Mouse (Mus musculus) bone marrow macrophage, adult 2 months (primary cell): ENCODE results near the gene Bach2. TPM values are rescaled to one million over a fixed set of nuclear protein-coding genes. Genes with fewer than 3 reads are reported as not detected.

Experiments
- H3K27ac ChIP-seq: 2 replicates; pipeline ENCODE4 v1.5.1; 2012; ENCODE audit warnings: low read depth, low read length; ENCODE audit not compliant: insufficient read depth
- H3K4me1 ChIP-seq: 2 replicates; pipeline ENCODE4 v1.6.1; 2012; ENCODE audit warnings: low read length; ENCODE audit not compliant: control insufficient read depth, insufficient read depth
- H3K4me3 ChIP-seq: 2 replicates; pipeline ENCODE4 v1.5.1; 2012; ENCODE audit warnings: mild to moderate bottlenecking, low read length, moderate library complexity; ENCODE audit not compliant: insufficient read depth
- CTCF ChIP-seq: IDR thresholded peaks from 2 replicates; pipeline ENCODE4 v1.5.1; 2012; ENCODE audit warnings: low read depth, mild to moderate bottlenecking, low read length, moderate library complexity
- POLR2A ChIP-seq: IDR thresholded peaks from 2 replicates; pipeline ENCODE4 v1.6.1; 2012; ENCODE audit warnings: mild to moderate bottlenecking, low read depth, low read length, borderline replicate concordance
- polyA plus RNA-seq: library from polyadenylated mRNA; stranded (reverse); fragments of >200 nt; gene quantifications from 2 replicates; pipeline ENCODE4 v1.2.4, GENCODE M21; 2012; ENCODE audit not compliant: missing spikeins, insufficient read depth, insufficient read length

Bach2 gene
- polyA plus RNA-seq, 1 experiment = 1.4 TPM

GRCm38 (mm10) chr4:32506306-32506808 lies 267.8 kb downstream of the Bach2 start:
- TF ChIP-seq CTCF (no peak), POLR2A (no peak)
- H3K4me1 ChIP-seq = 0 out of 2 replicates have a peak, but pooled peaks cover 2% of the 10 kb centered on the region
- no peak overlapping the region for H3K4me3 ChIP-seq
- no peak overlapping the region for H3K27ac ChIP-seq

GRCm38 (mm10) chr4:32507041-32507440 lies 268.4 kb downstream of the Bach2 start:
- TF ChIP-seq POLR2A (no peak), CTCF (no peak)
- Histone ChIP-seq H3K4me3 (no peak overlapping the region), H3K4me1 (0 out of 2 replicates have a peak, but pooled peaks cover 2% of the 10 kb centered on the region), H3K27ac (no peak overlapping the region)

DNA sequence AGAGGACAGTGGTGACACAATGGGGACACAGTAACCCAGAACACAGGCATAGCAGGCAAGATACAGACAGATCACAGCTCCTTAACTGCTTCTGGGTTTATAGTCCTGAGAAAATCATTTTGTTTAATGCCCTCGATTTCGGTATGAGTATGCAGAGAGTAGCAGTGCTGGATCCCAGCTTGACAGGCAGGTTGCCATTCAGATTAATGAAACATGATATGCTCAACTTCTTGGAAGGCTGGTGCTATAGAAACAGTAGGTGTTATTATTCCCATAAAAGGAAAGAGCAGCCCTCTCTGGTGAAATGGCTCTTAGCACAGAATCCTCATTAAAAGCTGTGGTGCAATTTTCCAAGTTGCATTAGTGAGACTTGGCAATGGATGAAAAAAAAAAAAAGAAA lies 270.0 kb downstream of the Bach2 start:
- Histone ChIP-seq H3K4me3 (no peak overlapping the region), H3K4me1 (0 out of 2 replicates have a peak, but pooled peaks cover 2% of the 10 kb centered on the region), H3K27ac (no peak overlapping the region)
- TF ChIP-seq POLR2A (no peak), CTCF (no peak)

DNA sequence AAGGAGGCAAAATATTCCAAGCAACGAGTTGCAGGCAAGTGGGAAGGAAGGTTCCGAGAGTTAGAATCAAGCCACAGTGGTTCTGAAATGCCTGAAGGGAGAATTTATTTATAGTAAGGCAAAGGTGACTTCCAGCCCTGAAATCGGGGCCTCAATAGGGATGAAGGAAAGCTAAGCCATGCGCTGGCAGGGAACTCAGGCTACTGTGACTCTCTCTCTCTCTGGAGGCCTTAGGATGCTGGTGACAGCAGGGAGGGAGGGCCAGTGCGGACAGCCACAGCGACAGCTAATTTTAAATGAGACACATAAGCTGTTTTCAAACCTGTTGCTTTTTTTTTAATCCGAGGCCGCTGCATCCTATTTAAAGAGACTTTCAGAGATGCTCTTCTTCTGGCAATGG lies 270.4 kb downstream of the Bach2 start:
- TF ChIP-seq POLR2A = no peak
- TF ChIP-seq CTCF = no peak
- Histone ChIP-seq H3K4me1 (0 out of 2 replicates have a peak, but pooled peaks cover 2% of the 10 kb centered on the region), H3K27ac (no peak overlapping the region), H3K4me3 (no peak overlapping the region)

DNA sequence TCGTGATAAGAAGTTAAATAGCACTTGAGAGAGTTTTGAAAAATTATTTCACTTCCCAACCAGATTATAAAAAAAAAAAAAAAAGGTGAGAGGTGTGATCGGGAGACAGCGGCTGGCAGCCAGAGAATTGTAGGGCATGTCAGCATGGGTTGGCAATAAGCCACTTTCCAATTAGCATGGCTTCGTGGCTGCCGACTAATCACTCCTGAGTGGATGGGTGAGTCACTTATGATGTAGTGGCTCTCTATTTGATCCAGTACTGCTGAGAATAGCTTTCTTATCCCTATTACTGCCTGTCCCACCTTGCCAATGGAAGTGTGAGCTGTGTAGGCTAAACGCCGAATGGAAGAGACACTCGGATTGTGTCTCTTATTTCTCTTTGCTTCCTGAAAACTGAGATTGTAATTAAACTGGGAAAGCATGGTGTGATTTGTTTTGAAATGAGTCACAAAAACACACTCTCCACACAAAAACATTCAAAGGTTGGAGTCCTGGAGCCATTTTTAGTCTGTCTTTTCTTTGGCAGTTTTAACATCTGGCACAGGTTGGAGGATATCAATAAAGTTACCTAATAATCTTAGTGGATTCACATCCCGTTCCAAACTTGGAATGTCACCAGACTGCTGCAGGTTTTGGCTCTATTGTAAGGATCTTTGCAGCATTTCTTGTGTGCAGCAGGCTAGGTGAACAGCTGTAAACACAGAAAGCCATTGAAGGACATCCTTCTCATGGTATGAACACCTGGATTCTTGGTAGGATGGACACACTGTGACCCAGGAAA lies 271.4 kb downstream of the Bach2 start:
- Histone ChIP-seq H3K4me1 (0 out of 2 replicates have a peak, but pooled peaks cover 2% of the 10 kb centered on the region), H3K4me3 (no peak overlapping the region), H3K27ac (no peak overlapping the region)
- no peak for TF ChIP-seq POLR2A
- no peak for TF ChIP-seq CTCF

DNA sequence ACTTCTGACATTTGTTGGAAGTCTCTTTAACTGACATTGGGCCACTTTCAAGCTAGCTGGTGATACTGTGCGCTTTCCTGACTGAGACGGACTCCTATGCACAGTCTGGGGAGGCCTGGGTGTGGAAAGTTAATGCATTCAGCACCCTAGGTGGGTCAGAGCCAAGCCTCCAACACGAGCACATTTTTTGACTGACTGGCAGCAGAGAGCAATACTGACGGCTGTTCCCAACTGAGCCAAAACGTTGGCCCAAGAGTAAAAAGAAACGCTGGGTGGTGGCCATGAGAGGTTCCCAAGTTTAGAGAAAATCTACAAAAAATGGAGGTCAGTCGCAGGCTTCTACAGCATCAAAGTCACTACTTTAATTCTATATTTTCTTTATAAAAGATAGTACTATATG lies 272.3 kb downstream of the Bach2 start:
- Histone ChIP-seq H3K4me1 (0 out of 2 replicates have a peak, but pooled peaks cover 2% of the 10 kb centered on the region), H3K27ac (no peak overlapping the region), H3K4me3 (no peak overlapping the region)
- TF ChIP-seq CTCF (no peak), POLR2A (no peak)

- Histone ChIP-seq H3K27ac (no peak overlapping the region), H3K4me3 (no peak overlapping the region), H3K4me1 (peaks cover 3% of the 10 kb centered on the region; the same call in 1 of the 2 replicates)
- no peak for TF ChIP-seq CTCF
Observed at GRCm38 (mm10) chr4:32516126-32516525, 277.5 kb downstream of the Bach2 start.

- peaks cover 3% of the 10 kb centered on the region; the same call in 1 of the 2 replicates for H3K4me1 ChIP-seq
- no peak overlapping the region for H3K27ac ChIP-seq
- TF ChIP-seq CTCF (no peak), POLR2A (no peak)
- no peak overlapping the region for H3K4me3 ChIP-seq
Observed at GRCm38 (mm10) chr4:32518842-32519578, 280.4 kb downstream of the Bach2 start.

GRCm38 (mm10) chr4:32520628-32521360 lies 282.2 kb downstream of the Bach2 start:
- Histone ChIP-seq H3K4me3 (no peak overlapping the region), H3K27ac (no peak overlapping the region), H3K4me1 (peaks cover 3% of the 10 kb centered on the region; the same call in 1 of the 2 replicates)
- TF ChIP-seq POLR2A = no peak
- no peak for TF ChIP-seq CTCF

DNA sequence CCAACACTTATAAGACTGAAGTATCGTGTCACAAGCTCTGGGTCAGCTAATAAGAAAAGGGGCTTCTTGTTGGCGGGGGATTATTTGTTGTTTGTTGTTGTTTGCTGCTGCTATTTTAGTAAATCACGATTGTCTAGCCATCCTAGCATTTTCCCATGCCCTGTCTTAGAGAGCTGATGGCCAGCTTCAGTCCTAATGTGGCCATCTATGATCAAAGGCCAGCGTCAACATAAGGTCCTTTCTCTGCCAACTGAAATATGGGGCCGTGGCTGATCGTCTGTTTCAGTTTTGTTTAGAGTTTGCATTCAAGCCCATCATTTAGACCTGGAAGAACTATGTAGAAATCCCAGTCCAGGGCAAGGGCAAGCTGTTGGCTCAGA lies 282.7 kb downstream of the Bach2 start:
- TF ChIP-seq CTCF = no peak
- no peak for TF ChIP-seq POLR2A
- Histone ChIP-seq H3K27ac (no peak overlapping the region), H3K4me1 (peaks cover 3% of the 10 kb centered on the region; the same call in 1 of the 2 replicates), H3K4me3 (no peak overlapping the region)
